Mouse (Mus musculus): ENCODE measurements at regions not wholly inside any gene's neighbourhood (a gene's known extent, or its start where the extent isn't known, plus 50 kb on each side); places are given as distances from the start of the nearest gene placed in this dataset.

DNA sequence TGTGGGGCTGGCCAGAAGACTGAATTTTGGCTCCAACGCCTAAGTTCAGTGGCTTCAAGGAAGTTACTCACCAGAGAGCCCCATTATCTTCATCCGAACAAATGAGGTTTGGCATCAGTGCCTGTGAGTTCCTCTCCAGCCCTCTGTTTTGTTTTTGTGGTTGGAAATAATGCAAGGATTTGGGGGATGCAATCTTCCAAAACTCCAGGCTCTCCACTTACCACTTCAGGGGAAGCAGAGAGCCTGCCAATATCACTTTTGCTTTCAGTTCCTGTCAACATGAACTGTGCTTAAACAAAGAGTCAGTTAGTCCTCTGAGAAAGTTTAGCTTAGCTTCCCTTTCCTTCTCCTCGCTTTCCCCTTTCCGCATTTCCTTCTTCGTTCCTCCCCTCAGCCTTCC is 189.4 kb upstream of the Hmga2 start:
- no peak for TF ChIP-seq POLR2A (IDR thresholded peaks at IDR 0.05; ENCODE audit: insufficient read length, low read depth)
- TF ChIP-seq TCF12 (IDR thresholded peaks at IDR 0.05; ENCODE audit: insufficient read depth, poor library complexity, severe bottlenecking): no peak
